Mouse (Mus musculus) WW6 (cell line): ENCODE results near the gene Pola1.

Source experiments
- DNase-seq: peaks from one replicate; pipeline ENCODE4 v3.0.0-alpha.2; 2013; ENCODE audit warnings: low read depth, low spot score

Pola1 gene

DNA sequence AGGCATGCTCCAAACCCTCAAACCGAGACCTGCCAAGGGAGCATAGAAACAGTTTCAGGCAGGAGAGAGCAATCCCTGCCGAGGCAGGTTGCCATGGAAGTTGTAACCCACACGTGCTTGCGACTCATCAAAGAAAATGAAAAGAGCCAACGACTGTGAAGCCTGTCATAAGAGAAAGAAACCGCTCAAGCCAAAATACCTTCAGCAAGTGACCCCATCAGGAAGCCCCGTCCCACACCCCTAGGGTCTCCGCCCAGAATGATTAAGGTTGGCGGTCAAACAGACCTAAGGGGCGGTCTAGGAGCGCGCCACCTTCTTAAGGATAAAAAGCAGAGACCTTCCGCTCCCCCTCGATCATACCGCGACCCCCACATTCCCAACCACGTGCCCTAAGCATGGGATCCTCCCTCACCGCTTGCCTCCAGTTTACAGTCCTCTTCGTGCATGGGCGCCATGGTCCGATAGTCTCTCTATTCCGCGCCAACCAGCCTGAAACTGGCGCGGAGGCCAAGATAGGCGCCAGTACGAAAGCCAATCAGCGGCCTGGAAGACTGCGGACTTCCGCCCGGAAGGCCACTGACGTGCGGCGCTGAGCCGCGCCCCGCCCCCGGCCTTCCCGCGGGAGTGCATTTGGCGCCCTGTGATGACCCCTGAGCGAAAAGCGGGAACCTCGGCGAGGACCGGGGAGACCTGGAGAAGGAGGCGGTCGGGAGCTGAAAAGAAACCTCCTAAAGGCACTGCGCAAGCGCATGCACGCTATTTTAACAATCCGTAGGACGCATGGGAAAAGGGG is at the start of gene Pola1:
Gene Pola1, minus strand, starts transcription at position 499 of the 793 bp plus-strand sequence.
- DNase-seq: peak; percentile 77

DNA sequence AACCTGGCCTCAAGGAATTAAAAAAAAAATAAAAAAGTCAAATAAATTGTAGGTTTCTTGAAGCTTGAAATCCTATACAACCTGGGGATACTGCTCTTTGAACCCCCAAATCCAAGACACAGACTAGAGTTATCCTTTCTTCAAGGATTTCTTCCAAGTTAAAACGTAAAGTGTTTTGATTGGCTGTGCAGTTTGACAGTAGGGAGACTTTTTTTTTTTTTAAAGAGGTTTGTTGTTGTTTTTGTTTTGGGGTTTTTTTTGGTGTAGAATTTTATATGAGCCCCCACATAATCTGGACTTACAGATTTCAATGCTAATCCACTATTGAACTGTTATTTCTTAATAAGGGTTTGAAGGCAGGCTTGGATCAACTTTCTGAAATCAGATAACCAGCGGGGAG is 44.3 kb upstream of the Pola1 start:
- DNase-seq: no peak

DNA sequence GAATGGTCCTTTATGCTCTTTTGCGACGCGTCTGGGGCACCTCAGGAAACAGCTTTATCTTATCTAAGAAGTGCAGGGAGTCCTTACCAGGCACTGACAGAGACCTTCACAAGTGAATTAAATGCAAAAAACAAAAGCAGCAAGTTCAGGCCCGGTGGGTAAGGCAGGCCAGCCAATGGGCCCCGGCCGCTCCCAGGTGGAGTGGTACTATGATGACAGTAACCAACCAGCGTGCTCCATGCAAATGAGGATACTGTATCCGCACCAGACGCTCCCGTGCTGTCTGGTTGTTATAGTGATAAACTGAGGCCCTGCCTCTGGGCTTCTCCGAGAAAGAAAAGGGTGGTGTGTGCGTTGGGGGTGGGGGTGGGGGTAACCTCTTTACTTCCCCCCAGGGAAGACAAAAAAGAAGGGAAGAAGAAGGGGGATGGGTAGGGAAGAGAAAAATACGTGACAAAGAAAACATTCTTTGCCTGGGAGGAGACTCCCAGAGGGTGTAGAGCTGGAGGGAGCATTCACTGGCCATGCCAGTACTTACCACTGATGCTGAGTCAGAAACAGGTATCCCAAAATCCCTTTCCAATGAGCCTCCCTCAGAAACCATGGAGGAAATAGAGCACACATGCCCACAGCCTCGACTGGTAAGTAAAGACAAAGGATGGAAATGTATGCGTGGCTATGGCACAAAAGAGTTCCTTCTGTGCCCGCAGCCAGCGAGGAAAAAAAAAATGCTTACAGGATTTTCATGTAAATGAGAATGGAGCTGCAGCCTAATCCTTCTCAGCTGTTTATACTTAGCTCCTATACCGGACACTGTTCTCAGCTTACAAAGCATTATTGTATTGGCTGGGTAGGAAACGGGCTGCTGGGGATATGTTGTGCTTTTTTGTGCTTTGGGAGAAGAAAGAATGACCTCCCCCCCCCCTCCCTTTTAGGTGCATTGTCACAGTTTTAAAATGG is 43.2 kb upstream of the Pola1 start:
- DNase-seq: no peak

DNA sequence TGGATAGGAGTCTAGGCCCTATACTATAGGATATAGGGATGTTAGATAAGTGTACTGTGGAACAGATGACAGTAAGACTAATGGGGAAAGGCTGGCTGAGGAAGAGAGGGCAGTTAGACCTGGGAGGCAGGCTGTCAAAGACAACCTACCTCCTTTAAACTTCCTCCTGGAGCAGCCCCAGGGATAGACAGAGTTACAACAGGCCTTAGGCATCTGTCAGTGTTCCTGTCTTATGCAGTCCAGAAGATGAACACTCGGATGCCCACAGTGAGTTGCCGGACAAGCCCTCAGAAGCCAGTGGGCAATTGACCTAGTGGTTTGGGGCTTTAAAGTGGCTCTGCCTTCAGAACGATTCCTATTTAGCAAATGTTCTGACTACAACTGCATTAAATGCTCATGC is 42.5 kb upstream of the Pola1 start:
- DNase-seq: no peak

DNA sequence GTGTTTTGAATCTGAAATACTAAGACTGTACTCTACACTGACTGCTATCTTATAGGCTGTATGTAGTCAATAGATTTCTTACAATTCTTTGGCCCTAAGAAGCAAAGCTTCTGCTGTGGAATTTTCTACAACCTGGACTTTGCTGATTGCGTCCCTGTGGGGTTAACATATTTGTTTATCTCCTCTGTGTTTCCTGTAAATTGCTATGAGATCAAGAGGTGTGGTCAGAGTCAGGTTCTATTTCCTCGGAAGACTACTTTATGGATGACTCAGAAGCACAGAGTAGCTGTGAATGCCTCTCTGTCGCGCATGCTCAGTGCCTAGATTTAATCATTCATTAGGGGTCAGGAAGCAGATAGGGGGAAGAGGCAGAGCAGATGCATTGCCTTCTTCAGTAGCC is 32.8 kb upstream of the Pola1 start:
- no peak for DNase-seq

DNA sequence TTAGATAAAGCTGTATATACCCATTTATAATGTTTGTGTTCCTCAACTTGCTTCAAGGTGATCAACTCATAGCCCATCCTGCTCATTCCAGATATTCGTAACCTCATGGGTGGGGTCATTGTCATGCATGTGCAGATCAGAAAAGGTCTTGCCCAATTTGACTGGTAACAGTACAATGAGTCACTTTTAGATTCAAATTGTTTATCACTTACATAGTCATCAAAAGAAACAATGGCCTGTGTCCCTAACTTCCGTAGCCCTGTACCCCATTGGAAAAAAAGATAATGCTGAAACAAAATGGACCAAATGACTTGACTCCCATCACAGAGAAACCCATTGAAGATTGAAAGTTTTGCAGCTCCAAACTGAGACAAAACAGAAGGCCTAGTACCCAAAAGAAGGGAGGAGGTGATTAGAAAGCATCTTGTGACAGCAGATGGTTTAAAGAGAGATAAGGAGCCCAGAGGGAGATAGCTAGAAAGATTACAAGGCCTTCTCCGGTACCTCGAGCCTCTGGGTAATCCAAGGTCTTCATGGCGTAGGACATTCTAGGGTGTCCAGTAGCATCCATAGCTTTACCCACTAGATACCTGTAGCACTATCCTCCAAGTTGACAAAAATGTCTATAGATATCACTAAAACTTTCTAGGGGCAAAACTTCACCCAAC is 32.1 kb upstream of the Pola1 start:
- no peak for DNase-seq

DNA sequence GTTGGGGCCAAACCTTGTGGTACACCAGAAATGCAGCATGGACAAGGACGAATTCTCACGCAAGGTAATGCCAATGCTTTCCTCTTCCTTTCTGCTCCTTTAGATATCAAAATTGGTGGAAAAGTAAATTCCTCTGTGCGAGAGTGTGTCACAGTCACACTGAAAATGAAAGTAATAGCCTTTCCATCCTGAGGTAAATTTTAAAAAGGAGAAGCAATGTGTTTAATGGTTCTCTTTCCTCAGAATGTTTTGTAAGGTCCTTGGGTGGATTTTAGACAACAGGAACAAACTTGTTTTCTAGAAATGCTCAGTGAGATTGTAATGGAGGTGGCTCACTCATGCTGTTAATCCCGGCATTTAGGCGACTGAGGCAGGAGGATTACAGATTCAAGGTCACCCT is 23.2 kb upstream of the Pola1 start:
- no peak for DNase-seq

DNA sequence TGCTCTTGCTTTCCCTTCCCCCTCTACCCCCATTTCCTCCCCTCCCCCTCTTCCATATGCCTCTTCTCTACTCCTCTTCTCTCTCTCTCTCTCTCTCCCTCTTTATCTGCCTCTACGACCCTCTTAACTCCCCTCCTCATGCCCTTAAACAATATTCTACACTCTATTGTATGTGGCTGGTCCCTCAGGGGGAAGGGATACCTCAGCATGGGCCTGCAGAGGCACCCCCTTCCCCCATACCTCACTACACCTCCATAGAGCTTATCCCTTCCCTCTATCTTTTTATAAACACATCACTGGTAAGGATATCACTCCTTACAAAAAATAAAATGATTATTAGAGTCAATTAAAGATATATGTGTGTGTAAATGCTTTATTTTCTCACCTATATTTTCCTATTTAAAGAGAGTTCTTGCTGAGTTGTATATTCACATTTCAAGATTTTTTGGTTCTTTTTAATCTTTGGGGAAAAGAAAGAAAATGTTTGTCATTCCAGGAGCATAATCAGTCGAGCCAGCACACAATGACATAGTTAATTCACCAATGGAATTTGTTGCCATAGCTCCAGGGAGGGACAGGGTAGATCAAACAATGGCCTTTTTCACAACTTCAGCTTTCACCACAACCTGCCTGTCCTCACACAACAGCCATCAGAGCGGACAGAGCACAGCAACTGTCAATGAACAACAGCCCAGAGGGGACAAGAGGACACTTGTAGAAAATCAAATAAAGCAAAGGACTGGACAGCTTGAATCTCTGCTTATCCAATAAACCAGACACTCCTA is 22.5 kb upstream of the Pola1 start, which contains the start of gene Pcyt1b:
Gene Pcyt1b, plus strand, starts transcription at position 646 of the 785 bp plus-strand sequence.
- no peak for DNase-seq

DNA sequence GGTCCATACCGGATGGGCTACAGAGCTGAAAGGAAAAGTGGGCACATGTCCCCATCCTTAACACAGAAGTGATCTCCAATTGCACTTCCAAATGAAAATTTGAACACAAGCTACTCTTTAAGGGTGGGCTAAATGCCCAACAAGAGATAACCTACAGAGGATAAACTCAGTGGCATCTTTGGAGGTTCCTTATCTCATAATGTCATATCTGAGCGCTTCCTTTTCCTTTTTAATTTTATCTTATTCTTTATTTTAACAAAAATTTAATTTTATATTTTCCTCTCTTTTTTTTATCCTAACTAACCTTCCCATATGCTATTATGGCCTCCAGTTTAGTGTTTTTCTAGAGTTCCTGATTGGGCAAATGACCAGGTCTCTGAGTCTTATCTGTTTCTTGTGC is 18.8 kb upstream of the Pola1 start:
- DNase-seq: no peak

DNA sequence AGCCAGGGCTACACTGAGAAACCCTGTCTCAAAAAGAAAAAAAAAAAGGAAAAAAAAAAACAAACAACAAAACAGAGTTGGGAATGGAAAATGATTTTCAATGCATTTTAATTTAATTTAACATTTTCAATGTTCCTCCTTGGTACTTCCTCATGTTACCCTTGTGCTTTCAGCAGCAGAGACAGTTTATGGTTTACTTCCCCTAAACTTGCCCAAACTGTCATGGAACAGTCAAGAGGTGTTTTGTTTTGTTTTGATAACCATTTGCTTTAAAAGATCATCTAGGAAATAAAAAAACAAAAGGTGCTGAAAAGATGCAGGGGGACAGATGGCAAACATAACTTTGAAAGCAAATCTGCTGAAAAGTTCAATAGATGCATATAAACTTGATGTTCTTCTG is 12.1 kb upstream of the Pola1 start:
- no peak for DNase-seq

DNA sequence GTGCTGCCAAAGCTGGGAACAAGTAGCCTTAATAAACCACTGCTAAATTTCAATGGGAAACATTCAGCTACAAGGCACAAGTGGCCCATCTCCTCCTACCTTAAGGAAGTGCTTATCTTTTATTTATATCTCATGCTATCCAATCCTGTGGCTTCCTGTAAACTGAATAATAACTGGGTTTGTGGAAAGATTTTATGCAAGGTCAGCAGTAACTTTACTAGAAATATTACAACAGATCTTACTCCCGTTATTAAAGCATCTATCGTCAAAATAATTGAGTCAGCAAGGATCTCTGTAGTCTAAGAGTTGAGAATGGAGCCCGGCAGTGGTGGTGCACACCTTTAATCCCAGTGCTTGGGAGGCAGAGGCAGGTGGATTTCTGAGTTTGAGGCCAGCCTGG is 11.6 kb upstream of the Pola1 start:
- DNase-seq: no peak

DNA sequence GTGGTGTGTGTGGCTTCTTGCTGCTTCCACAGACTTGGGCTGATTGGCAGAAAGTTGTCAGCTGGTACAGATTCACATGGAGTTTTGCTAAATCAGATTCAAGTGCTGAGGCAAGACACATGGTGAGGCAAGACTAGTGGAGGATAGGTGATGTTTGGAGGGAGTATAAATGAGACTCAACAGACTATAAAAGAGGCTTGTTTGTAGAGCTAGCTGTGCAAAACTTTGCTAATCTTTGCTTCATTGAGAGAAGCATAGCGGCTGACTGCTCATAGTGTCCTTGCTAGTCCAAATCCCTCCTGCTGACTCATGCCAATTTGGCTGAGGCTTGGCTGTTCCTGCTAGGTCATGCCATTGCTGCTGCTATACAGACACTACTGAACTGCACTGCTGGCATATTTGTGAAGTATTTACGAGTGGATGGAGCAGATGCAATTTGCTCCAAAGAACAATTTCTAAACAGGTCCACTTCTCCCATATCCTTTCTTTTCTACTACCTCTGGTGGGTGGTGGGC is 3.0 kb upstream of the Pola1 start:
- no peak for DNase-seq

DNA sequence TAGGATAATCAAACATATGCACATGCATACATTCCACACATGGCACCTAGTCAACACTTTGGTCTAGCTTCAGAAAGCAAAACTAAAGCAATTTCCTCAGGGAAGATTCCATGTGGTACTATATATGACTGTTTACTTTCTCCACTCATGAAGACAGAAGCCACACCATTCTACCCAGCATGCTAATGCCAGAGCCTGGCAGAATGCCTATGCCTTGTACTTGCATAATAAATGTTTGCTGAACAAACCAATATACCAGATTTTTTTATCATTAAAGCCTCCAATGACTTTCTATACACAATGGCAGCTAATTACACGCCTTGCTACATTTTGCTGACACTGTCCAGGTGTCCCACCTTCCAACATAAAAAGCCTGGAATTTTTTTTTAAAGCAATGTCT is 1.7 kb downstream of the Pola1 start:
- no peak for DNase-seq

DNA sequence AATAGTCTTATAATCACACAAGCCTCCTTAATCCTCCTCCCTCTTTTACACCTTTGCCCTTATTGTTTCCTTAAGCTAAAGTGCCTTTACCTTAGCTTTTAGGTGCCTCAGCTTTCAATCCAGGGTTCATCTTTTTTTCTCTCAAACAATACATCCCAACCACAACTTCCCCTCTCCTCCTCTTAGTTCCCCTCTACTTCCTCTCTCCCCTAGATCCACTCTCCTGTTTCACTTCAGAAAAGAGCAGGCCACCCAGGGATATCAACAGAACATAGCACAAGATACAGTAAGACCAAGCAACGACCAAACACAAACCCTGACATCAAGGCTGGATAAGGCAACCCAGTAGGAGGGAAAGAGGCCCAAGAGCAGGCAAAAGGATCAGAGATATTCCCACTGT is 29.7 kb downstream of the Pola1 start:
- DNase-seq: no peak

DNA sequence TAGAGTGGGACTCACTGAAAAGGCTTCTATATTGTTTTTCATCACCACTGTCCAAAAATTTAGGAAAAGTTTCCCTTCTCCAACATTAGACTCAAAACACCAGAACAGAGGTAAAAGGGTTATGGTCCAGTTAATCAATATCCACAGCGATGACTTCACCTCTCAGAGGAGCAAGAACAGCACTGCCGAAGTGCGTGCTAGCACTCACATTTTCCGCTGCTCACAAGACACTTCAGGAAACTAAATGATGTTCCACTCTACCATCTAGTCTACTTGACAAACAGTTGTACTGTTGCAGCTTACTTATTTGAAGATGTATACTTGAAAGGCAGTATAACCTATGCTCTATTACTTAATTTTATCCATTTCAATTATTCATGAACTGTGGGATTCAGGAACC is 37.7 kb downstream of the Pola1 start:
- no peak for DNase-seq

DNA sequence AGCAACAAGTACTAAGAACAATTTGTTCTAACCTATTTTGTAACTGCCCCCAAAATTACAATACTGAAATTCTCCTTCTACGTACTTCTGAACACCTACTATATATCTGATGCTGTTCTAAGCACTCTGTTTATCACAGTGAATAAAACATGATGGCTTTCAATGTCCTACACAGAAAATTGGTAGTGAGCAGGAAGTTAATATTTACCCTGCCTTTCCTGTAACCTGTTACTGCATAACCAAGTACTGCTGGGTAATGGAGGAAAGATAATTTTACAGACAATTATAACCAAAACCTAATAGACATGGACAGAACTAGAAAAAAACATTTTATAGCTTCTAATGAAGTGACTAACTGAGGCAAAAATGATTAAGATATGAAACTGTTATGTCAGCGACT is 51.0 kb downstream of the Pola1 start:
- DNase-seq: no peak

DNA sequence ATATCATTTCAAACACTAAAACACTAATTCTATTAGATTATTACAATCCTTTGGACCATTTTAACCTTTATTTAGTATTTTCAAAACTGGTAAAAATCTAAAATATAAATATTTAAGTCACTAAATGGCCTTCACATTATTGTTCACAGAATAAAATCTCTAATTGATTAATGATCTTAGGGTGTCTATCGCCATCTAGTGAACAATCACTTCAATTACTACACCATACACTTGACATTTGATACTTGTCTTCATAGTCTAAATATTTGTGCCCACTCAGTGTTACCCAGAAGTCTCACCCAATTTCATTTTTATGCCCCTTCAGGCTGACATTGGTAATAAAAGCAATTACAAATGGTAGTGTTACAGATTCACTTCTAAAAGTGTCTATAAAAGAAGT is 74.8 kb downstream of the Pola1 start:
- DNase-seq: no peak

DNA sequence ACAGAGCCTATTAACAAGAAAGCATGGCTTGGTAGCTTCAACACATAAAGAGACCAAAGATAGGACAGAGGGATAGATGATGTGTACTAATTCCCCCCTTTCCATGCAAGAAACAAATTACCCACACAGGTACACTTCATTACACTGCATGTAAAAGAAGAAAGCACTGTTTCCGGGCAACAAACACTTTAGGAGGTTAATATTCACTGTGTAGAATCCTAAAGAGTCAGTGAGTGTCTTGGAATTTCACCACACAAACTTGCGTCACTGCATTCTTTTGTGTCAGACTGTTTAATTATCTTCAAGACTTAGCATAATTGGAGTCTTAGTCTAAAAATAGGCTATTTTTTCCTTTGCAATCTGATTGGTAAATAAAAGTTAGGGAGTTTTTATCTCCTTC is 92.2 kb downstream of the Pola1 start:
- no peak for DNase-seq

DNA sequence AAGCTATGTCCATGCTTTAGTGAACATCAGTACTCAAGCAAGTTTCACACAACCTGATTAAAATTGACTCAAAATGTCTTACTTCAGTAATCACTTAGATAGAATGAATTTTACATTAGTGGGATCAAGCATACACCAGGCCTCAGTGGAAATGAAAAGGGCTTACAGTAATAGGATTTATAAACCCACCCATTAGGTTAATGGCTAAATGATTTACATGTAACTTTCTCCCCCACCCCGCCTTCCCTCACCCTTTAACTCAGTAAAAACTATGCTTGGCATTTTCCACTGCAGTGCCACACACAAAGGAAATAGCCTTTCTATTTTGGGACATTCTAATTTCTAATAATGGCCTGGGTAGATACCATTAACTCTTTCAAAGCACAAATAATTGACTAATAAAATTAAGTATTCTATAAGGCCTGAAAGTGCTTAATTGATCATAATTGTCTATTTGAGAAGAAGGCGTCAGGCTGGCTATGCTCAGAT is 129.0 kb downstream of the Pola1 start:
- no peak for DNase-seq

DNA sequence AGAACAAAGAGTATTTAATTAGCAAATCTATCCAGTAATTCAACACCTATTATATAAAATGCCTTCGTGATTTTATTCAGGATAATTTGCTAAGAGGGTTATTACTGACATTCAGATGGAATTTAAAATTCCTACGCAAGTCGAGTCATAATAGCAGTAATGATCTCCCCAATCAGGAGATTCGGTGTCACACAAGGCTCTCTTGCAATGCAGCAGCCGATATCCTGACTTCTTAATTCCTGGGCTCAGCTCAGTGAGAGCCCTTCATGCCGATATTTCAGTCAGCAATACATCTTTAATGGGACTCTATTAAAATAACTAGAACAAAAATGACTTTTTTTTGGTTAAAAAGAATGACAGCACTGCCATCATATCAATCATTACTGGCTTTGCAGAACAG is 134.4 kb downstream of the Pola1 start:
- DNase-seq: no peak

DNA sequence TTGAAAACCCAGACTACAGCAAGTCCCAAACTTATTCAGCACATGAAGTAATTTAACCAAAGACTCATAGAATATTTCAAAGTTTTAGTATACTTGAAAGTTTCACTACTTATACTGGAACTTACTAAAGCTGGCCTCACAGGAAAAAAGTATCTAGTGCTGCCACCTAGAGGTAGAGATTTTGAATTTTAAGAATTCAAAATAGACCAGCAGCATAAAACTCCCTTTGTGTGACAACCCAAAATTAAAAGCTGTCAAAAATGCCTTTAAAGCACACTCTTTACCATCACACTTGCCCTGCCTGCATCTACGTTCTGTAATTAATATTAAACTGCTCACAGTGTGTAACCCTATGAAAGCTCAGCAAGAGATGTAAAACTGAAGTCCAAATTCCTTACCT is 166.2 kb downstream of the Pola1 start:
- DNase-seq: no peak
